Mouse (Mus musculus): ENCODE data around the gene Pcp4. TPM values are rescaled to one million over a fixed set of nuclear protein-coding genes. Genes with fewer than 3 reads are reported as not detected.

Gene Pcp4
- polyA plus RNA-seq, 1 experiment = not detected

DNA sequence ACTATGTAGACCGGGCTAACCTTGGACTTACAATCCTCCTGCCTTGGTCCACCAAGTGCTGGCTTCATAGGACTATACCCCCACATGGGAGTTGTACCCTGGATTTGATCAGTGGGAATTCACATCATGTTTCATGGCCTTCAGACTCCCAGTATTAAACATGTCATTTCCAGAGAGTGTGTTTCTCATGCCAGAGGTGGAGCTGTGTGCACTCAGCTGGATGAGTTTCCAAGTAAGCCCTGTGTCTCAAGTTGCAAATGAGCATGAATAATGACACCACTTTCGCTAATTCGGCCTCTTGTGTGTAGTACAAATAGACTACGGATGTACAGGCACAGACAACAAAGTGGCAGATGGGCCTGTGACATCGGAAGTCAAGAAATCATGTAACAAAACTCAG lies 20.6 kb downstream of the Pcp4 start:
- no peaks in the 10 kb centered on the region for H3K4me1 ChIP-seq (ENCODE audit: control insufficient read depth, insufficient read depth, low read length)
- H3K9me3 ChIP-seq (replicated peaks; ENCODE audit: control insufficient read depth, insufficient read depth, low read length, poor library complexity, severe bottlenecking) = no peaks in the 10 kb centered on the region
- no peak overlapping the region for H3K9ac ChIP-seq (ENCODE audit: low read depth, poor library complexity, severe bottlenecking)
- H3K27ac ChIP-seq (ENCODE audit: insufficient read depth, low read length) = no peak overlapping the region
- no peaks in the 10 kb centered on the region for H3K36me3 ChIP-seq (ENCODE audit: control insufficient read depth, insufficient read depth, low read length, poor library complexity, severe bottlenecking)
- TF ChIP-seq EP300 (IDR thresholded peaks at IDR 0.05; ENCODE audit: insufficient read depth, low read depth, low read length) = no peak
- no peak for TF ChIP-seq POLR2A (IDR thresholded peaks at IDR 0.05; ENCODE audit: insufficient read depth, low read length)
- TF ChIP-seq CTCF (IDR thresholded peaks at IDR 0.05; ENCODE audit: low read depth, low read length) = no peak
- no peak overlapping the region for H3K4me3 ChIP-seq (ENCODE audit: low read depth, low read length)
- H3K27me3 ChIP-seq (ENCODE audit: control insufficient read depth, insufficient read depth, low read length, poor library complexity, severe bottlenecking) = no peaks in the 10 kb centered on the region

DNA sequence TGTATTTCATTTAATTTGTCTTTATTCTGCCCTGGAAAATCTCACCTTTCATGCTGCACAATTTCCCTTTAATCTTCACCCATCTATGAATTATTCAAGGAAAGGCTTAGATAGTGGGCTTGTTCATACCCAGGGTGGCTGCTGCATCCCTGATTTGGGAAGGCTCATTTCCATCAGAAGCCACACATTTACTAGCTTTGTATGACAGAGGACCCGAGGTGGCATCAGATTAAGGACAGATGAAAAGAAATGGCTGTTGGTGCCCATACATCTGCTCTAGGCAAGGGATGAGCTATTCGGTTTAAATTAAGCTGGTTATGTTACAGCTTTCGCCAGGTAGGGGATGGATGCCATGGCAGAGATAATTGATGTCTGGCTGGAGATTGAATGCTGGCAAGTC lies 24.1 kb downstream of the Pcp4 start:
- Histone ChIP-seq H3K27me3 (ENCODE audit: control insufficient read depth, insufficient read depth, low read length, poor library complexity, severe bottlenecking) (no peaks in the 10 kb centered on the region), H3K4me1 (ENCODE audit: control insufficient read depth, insufficient read depth, low read length) (no peaks in the 10 kb centered on the region), H3K9ac (ENCODE audit: low read depth, poor library complexity, severe bottlenecking) (no peak overlapping the region), H3K36me3 (ENCODE audit: control insufficient read depth, insufficient read depth, low read length, poor library complexity, severe bottlenecking) (no peaks in the 10 kb centered on the region), H3K9me3 (replicated peaks; ENCODE audit: control insufficient read depth, insufficient read depth, low read length, poor library complexity, severe bottlenecking) (no peaks in the 10 kb centered on the region), H3K4me3 (ENCODE audit: low read depth, low read length) (no peak overlapping the region), H3K27ac (ENCODE audit: insufficient read depth, low read length) (no peak overlapping the region)
- TF ChIP-seq EP300 (IDR thresholded peaks at IDR 0.05; ENCODE audit: insufficient read depth, low read depth, low read length) (no peak), POLR2A (IDR thresholded peaks at IDR 0.05; ENCODE audit: insufficient read depth, low read length) (no peak), CTCF (IDR thresholded peaks at IDR 0.05; ENCODE audit: low read depth, low read length) (no peak)

DNA sequence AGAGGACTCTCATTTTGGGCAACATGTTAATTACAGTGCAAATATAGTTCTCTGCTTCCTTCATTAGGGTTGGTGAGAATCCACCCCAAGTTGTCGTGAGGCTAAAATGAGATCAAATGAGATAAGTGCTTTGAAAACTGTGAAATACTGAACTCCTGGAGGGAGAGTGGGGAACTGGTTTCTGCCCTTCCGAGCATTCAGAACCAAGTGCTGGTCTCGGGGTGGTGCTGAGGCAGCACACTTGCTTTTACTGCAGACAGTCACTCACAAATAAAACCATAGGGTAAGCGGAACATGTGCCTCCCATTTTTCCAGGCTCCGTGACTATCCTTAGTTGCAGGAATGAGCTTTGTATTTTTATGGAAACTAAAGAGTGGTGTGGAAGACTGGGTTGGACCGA lies 26.7 kb downstream of the Pcp4 start:
- TF ChIP-seq CTCF (IDR thresholded peaks at IDR 0.05; ENCODE audit: low read depth, low read length) (no peak), EP300 (IDR thresholded peaks at IDR 0.05; ENCODE audit: insufficient read depth, low read depth, low read length) (no peak)
- Histone ChIP-seq H3K27me3 (ENCODE audit: control insufficient read depth, insufficient read depth, low read length, poor library complexity, severe bottlenecking) (no peaks in the 10 kb centered on the region), H3K9me3 (replicated peaks; ENCODE audit: control insufficient read depth, insufficient read depth, low read length, poor library complexity, severe bottlenecking) (no peaks in the 10 kb centered on the region), H3K9ac (ENCODE audit: low read depth, poor library complexity, severe bottlenecking) (no peak overlapping the region), H3K4me1 (ENCODE audit: control insufficient read depth, insufficient read depth, low read length) (no peaks in the 10 kb centered on the region), H3K36me3 (ENCODE audit: control insufficient read depth, insufficient read depth, low read length, poor library complexity, severe bottlenecking) (no peaks in the 10 kb centered on the region), H3K27ac (ENCODE audit: insufficient read depth, low read length) (no peak overlapping the region), H3K4me3 (ENCODE audit: low read depth, low read length) (no peak overlapping the region)

DNA sequence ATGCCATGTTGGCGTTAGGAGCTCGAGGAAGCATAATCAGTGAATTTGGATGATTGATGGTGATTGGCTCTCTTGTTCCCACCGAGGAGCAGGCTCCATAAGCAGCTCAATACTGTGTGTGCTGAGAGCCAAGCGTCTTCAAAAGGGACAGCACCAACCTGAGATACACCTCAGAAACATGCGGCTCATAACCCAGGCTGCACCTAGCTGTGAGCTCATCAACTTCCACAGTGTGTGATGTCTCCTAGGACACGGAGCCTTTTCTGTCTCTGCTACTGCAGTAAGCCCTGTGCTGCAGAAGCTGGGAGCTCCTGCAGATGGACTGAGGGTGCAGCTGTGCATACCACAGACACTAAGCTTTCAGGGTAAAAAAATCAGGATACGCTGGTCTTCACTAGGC lies 31.5 kb downstream of the Pcp4 start:
- H3K27ac ChIP-seq (ENCODE audit: insufficient read depth, low read length) = no peak overlapping the region
- H3K9ac ChIP-seq (ENCODE audit: low read depth, poor library complexity, severe bottlenecking) = no peak overlapping the region
- H3K4me1 ChIP-seq (ENCODE audit: control insufficient read depth, insufficient read depth, low read length) = no peaks in the 10 kb centered on the region
- H3K27me3 ChIP-seq (ENCODE audit: control insufficient read depth, insufficient read depth, low read length, poor library complexity, severe bottlenecking) = no peaks in the 10 kb centered on the region
- H3K9me3 ChIP-seq (replicated peaks; ENCODE audit: control insufficient read depth, insufficient read depth, low read length, poor library complexity, severe bottlenecking) = no peaks in the 10 kb centered on the region
- TF ChIP-seq POLR2A (IDR thresholded peaks at IDR 0.05; ENCODE audit: insufficient read depth, low read length) = no peak
- no peak for TF ChIP-seq EP300 (IDR thresholded peaks at IDR 0.05; ENCODE audit: insufficient read depth, low read depth, low read length)
- no peak overlapping the region for H3K4me3 ChIP-seq (ENCODE audit: low read depth, low read length)
- H3K36me3 ChIP-seq (ENCODE audit: control insufficient read depth, insufficient read depth, low read length, poor library complexity, severe bottlenecking) = no peaks in the 10 kb centered on the region

DNA sequence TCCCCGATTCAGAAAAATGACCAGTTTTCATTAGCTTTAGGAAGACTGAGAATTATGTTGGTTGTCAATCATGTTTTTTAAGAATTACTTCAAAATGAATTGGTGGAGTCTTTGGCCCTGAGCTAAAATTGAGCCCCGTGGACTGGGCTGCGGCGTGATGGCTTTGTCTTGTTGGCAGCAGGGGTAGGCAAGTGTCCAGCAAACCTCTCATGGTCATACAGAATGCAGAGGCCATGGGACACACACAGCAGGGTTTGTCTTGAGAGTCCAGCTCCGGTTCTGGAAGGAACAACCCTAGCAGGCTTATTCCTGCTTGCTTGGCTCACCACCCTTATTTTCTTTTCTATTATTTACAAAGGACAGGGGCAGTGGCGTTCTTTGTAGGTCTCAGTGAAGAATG lies 33.8 kb downstream of the Pcp4 start:
- no peak for TF ChIP-seq EP300 (IDR thresholded peaks at IDR 0.05; ENCODE audit: insufficient read depth, low read depth, low read length)
- TF ChIP-seq POLR2A (IDR thresholded peaks at IDR 0.05; ENCODE audit: insufficient read depth, low read length) = no peak
- TF ChIP-seq CTCF (IDR thresholded peaks at IDR 0.05; ENCODE audit: low read depth, low read length) = no peak
- no peak overlapping the region for H3K4me3 ChIP-seq (ENCODE audit: low read depth, low read length)
- no peaks in the 10 kb centered on the region for H3K36me3 ChIP-seq (ENCODE audit: control insufficient read depth, insufficient read depth, low read length, poor library complexity, severe bottlenecking)

DNA sequence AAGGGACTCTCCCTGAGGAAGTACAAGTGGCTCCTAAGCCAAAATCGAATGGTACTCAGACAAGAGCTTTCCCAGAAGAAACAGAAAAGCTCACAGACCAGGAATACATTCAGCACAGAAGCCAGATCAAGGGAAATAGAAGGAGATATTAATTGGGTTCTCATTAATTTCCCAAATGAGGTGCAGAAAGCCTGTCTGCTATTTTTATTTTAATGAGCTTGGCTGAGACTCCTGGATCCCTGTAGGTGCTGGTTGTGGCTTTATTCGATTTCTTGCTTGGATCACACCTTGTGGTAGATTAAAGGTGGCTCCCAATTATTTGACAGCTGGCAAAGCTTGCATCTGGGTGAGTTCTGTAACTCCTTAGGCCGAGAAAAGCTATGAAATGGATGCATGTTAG lies 35.2 kb downstream of the Pcp4 start:
- Histone ChIP-seq H3K36me3 (ENCODE audit: control insufficient read depth, insufficient read depth, low read length, poor library complexity, severe bottlenecking) (no peaks in the 10 kb centered on the region), H3K27me3 (ENCODE audit: control insufficient read depth, insufficient read depth, low read length, poor library complexity, severe bottlenecking) (no peaks in the 10 kb centered on the region), H3K4me1 (ENCODE audit: control insufficient read depth, insufficient read depth, low read length) (no peaks in the 10 kb centered on the region), H3K4me3 (ENCODE audit: low read depth, low read length) (no peak overlapping the region), H3K27ac (ENCODE audit: insufficient read depth, low read length) (no peak overlapping the region), H3K9me3 (replicated peaks; ENCODE audit: control insufficient read depth, insufficient read depth, low read length, poor library complexity, severe bottlenecking) (no peaks in the 10 kb centered on the region), H3K9ac (ENCODE audit: low read depth, poor library complexity, severe bottlenecking) (no peak overlapping the region)
- no peak for TF ChIP-seq POLR2A (IDR thresholded peaks at IDR 0.05; ENCODE audit: insufficient read depth, low read length)
- no peak for TF ChIP-seq EP300 (IDR thresholded peaks at IDR 0.05; ENCODE audit: insufficient read depth, low read depth, low read length)
- no peak for TF ChIP-seq CTCF (IDR thresholded peaks at IDR 0.05; ENCODE audit: low read depth, low read length)

More for the DNA sequence above, 33.8 kb downstream of the Pcp4 start:
- H3K27me3 ChIP-seq (ENCODE audit: control insufficient read depth, insufficient read depth, low read length, poor library complexity, severe bottlenecking) = no peaks in the 10 kb centered on the region
- H3K4me1 ChIP-seq (ENCODE audit: control insufficient read depth, insufficient read depth, low read length) = no peaks in the 10 kb centered on the region
- H3K9me3 ChIP-seq (replicated peaks; ENCODE audit: control insufficient read depth, insufficient read depth, low read length, poor library complexity, severe bottlenecking) = no peaks in the 10 kb centered on the region
- no peak overlapping the region for H3K27ac ChIP-seq (ENCODE audit: insufficient read depth, low read length)
- no peak overlapping the region for H3K9ac ChIP-seq (ENCODE audit: low read depth, poor library complexity, severe bottlenecking)

All from ES-Bruce4 (cell line).